Mouse (Mus musculus) urinary bladder, postnatal 4 days (tissue): ENCODE results near the gene Hist2h2ac.
"Not testable (repeated sequence)": the region's sequence is repeated elsewhere in the genome, so short reads cannot be mapped to it uniquely, and the experiment has no call there.

Source experiments
- DNase-seq, 2 experiments: peaks; one replicate each; pipeline ENCODE4 v3.0.0; 2021 to 2022; ENCODE audit warnings: low spot score in 2 of 2

Hist2h2ac gene

DNA sequence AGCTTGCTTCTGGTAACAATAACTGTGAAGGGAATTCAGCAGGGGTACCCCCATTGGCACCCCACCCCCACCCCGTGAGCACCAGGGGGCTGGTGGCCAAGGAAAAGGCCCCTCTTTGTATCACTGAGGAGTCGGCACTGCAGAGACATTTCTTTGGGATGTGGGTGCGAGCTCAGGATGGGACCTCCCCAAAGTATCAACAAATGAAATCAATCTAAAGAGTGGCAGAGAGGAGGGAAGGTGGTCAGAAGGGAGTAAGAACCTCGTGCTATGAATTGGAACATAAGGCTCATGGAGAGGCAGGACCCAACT, 28.3 kb upstream of the Hist2h2ac start:
- DNase-seq: no peak

- DNase-seq: no peak
These were observed 27.7 kb upstream of the Hist2h2ac start for GRCm38 (mm10) chr3:96248141-96249033.

- no peak for DNase-seq
These were observed 26.9 kb upstream of the Hist2h2ac start for GRCm38 (mm10) chr3:96247356-96248140.

- DNase-seq: not testable (repeated sequence)
These were observed 25.8 kb upstream of the Hist2h2ac start, which contains the start of gene Hist2h3c1 for GRCm38 (mm10) chr3:96246427-96246856. Gene Hist2h3c1, plus strand, starts transcription at chr3:96246685.

DNA sequence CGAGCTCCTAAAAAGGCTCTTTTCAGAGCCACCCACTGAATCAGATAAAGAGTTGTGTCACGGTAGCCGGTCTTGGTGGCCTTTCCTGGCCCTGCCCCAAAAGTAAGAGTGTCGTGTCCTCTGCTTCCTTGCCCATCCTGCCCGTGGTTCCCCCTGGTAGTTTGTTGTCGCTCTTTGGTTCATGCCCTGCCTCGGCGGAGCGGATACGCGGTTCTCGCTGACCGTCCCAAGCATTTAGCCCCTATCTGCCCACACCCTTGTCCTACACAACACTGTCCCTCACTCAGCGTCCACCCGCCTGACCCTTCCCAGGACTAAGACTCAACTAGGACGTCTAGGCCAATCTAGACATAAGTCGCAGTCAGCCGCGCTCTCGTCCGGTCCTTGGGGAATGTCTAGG, 25.3 kb upstream of the Hist2h2ac start:
- not testable (repeated sequence) for DNase-seq

DNA sequence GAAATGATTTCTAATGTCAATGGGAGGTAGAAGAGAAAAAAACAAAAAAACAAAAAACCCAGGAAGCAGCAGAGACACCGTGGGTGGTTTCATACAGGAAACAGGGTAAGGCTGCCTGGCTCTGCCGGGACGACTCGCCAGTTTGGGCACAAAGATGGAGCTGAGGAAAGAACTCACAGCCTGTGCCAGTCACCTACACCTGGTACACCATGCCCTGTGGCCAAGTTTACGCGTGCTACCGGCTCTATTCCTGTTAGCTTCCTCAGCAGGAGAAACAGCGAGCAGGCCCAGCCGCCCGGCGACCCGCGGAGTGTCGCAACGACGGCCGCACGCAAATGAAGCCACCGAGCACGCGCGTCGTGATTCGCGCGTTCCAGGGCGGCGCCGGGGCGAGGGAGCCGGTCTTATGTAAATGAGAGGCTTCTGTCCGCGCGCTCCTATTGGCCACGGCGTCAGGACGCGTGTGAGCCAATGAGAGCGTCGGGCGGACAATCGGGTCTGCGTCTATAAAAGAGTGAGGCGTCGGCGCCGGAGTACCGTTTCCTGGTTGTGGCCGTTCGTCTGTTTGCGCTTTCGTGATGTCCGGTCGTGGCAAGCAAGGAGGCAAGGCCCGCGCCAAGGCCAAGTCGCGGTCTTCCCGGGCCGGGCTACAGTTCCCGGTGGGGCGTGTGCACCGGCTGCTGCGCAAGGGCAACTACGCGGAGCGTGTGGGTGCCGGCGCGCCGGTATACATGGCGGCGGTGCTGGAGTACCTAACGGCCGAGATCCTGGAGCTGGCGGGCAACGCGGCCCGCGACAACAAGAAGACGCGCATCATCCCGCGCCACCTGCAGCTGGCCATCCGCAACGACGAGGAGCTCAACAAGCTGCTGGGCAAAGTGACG, 24.6 kb upstream of the Hist2h2ac start, which contains the start of gene Hist2h2aa1:
Gene Hist2h2aa1 (plus strand): TSS at position 495 of the 884 bp plus-strand sequence.
- DNase-seq: peak; percentile 80 to 83

DNA sequence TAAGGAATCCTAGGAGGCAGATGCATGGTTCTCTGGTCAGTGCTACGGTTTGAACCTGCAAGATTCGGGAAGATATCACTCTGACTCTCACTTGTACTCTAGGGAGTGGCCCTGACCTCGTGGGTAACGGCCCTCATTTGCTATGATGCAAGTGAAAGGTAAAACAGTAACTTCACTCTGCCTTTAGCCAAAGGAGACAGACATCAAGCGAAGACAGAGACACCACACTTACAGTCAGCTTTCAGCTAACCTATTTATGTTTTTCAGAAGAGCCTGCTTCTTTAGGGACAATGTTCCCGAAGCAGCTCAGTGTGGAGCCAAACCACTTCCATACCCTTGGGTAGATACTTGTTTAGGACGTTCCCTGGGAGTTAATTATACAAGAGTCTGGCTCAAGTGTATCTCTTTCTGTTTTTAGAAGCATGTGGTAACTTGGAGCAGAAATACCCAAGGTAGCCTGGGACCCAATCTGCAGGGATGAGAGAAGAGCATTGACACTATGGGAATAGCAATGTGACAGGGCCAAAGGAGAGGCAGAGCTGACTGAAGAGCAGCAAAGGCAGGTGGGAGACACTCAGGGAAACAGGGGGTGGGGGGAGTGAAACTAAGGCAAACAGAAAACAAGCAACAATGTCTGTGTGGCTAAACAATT, 23.4 kb upstream of the Hist2h2ac start:
- DNase-seq: no peak

GRCm38 (mm10) chr3:96240799-96241197, 20.1 kb upstream of the Hist2h2ac start:
- no peak for DNase-seq

DNA sequence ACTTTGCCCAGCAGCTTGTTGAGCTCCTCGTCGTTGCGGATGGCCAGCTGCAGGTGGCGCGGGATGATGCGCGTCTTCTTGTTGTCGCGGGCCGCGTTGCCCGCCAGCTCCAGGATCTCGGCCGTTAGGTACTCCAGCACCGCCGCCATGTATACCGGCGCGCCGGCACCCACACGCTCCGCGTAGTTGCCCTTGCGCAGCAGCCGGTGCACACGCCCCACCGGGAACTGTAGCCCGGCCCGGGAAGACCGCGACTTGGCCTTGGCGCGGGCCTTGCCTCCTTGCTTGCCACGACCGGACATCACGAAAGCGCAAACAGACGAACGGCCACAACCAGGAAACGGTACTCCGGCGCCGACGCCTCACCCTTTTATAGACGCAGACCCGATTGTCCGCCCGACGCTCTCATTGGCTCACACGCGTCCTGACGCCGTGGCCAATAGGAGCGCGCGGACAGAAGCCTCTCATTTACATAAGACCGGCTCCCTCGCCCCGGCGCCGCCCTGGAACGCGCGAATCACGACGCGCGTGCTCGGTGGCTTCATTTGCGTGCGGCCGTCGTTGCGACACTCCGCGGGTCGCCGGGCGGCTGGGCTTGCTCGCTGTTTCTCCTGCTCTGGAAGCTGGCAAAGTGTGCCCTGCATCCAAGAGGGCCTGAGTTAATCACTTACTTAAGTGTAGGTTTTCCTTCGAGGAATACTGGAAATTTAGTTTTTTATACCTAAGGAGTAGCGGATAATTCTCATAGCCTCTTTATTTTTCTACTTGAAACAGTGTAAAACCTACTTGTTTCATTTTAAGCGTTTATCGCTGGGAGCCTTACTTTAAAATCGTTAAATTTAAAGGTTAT, 19.5 kb upstream of the Hist2h2ac start, which contains the start of gene Hist2h2aa2:
Gene Hist2h2aa2 (minus strand): TSS at position 328 of the 850 bp plus-strand sequence.
- peak; percentile 92 to 95 for DNase-seq

- DNase-seq: peak in 1 of 2 experiments; percentile 69
These were observed 18.5 kb upstream of the Hist2h2ac start, which contains the start of gene Hist2h3c2 for GRCm38 (mm10) chr3:96238954-96239793. Gene Hist2h3c2, minus strand, starts transcription at chr3:96239127.

DNA sequence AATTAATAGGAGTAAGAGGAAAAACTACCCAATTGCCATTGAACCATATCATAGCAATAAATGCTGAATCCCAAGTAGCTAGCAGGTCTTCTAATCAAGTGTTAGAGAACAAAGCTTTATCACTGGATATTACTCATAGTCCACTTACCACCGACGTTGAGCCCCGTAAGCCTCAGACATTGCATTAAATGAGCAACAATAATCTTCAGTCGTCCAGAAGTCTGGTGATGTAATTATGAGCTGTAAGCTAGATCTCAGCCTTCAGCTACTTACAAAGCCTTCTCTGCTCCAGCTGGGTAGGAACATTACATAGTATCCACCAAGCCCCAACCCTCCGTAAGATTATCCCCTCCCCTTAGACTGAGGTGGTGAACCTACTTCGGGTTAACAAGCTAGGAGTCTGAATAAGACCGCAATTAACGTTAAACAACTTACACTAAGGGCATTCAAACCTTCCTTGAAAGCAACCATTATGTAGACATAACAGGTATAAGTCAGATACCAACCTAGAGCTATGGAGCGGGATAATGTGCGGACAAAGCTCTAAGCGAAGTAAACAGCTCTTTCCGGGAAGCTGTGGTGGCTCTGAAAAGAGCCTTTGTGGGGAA, 17.3 kb upstream of the Hist2h2ac start:
- DNase-seq: no peak

DNA sequence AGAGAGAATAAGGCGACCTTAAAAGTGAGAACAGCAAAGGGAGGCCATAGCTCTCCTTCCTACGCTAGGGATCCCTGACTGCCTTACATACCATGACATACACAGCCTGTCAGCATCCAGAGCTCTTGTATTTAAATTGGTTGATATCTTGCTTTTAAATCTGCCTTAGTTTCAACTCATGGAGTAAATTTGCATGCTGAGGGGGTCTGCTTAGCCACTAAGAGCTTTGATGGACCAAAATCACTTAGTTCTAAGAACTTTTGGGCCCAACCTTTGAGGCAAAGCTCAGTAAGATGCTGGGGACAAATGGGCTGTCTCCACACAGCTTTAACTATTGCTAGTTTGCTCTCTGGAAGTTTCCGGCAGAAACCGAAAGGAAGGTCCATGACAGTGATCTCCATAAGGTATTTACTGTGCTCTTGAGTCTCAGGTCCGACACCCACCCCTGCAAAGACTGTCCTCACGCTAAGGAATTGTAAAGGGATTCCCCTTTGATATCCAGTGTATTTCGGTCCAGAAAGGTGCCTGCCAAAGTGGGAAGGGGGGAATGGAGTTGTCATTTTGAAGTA, 16.7 kb upstream of the Hist2h2ac start:
- DNase-seq: no peak

DNA sequence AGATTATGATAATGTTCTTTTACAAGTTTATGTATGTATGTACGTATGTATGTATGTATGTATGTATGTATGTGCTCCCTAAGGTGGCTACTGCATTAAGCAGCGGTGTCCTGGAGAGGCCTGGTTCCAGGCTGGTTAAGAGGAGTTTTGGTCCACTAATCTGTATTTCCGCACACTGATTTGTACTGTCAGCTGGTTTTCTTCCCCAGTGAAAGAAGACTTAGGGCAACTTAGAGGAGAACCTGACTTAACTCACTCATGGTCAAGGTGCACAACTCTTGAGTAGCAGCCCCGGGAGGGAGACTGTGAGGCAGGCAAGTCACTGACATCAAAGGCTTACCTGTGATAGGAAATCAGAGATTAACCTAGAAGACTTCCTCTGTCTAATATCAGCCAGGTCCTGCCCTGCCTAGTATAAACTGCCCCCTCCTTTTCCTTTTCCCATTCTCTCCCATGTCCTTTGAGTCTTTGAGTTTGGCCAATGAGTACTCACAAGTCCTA, 16.2 kb upstream of the Hist2h2ac start:
- no peak for DNase-seq

DNA sequence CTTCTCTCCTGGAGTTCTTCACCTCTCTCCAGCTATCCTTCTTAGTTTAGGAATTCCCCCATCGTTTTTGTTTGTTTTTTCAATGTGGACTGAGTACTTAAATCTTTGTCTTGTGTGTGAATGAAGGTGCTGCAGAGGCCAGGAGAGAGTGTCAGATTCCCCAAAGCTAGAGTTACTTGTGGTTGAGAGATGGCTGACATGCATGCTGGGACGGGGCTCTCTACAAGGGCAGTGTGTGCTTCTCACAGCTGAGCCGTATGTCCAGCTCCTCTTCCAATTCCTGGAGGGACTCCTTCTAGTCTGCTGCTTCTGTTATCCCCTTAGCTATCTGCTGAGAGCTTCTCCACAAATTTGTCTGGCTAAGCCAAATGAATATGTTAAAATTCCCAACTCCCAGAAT, 15.2 kb upstream of the Hist2h2ac start:
- DNase-seq: no peak

GRCm38 (mm10) chr3:96234914-96235313, 14.2 kb upstream of the Hist2h2ac start:
- no peak for DNase-seq

- DNase-seq: no peak
These were observed 11.1 kb upstream of the Hist2h2ac start for GRCm38 (mm10) chr3:96231758-96232120.

- no peak for DNase-seq
These were observed 10.5 kb upstream of the Hist2h2ac start for GRCm38 (mm10) chr3:96230910-96231757.
